Mouse (Mus musculus): ENCODE data around the gene Ube2d1.

The Ube2d1 gene

GRCm38 (mm10) chr10:71222639-71223038, 62.4 kb downstream of the Ube2d1 start:
- no peak for DNase-seq (ENCODE audit: low spot score)

- DNase-seq (ENCODE audit: low spot score) = peak; percentile 86
Observed at GRCm38 (mm10) chr10:71218228-71218892, 66.7 kb downstream of the Ube2d1 start.

GRCm38 (mm10) chr10:71215996-71216395, 69.1 kb downstream of the Ube2d1 start:
- no peak for DNase-seq (ENCODE audit: low spot score)

Data from adipocyte (in vitro differentiated cells).